Mouse (Mus musculus): ENCODE results near the gene Prkra. TPM values are rescaled to one million over a fixed set of nuclear protein-coding genes. Genes with fewer than 3 reads are reported as not detected.

Prkra gene
- polyA plus RNA-seq, 1 experiment from 2014 or later, result 111 TPM

DNA sequence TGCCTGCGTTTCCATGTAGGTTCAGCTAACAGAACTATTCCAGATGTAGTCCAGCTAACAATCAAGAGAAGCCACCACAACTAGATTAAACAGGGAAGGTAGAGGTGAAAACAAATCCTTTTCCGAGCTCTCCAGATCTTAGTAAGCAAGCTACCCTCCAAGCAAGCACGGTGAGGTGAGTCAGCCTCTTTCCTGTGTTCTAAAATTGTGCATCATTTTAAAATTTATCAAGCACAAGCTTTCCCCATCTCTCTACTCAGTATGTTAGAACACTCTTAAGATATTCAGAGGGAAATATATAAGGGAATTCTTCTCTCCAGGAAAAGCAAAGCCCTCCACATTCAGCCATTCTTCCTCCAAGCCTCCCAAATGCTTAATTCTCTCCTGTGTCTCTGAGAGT, 41.1 kb downstream of the Prkra start:
- H3K9ac ChIP-seq, result no peak overlapping the region
- no peaks in the 10 kb centered on the region for H3K9me3 ChIP-seq
- no peak for ATAC-seq (ENCODE audit: low FRiP score)
- no peaks in the 10 kb centered on the region for H3K36me3 ChIP-seq
- no peaks in the 10 kb centered on the region for H3K4me1 ChIP-seq (replicated peaks)
- H3K27me3 ChIP-seq, result no peaks in the 10 kb centered on the region
- no peak overlapping the region for H3K27ac ChIP-seq
- H3K4me3 ChIP-seq, result no peak overlapping the region
- 92% methylated on average over 3 of the region's 3 CpGs for WGBS
- H3K4me2 ChIP-seq, result no peak overlapping the region

DNA sequence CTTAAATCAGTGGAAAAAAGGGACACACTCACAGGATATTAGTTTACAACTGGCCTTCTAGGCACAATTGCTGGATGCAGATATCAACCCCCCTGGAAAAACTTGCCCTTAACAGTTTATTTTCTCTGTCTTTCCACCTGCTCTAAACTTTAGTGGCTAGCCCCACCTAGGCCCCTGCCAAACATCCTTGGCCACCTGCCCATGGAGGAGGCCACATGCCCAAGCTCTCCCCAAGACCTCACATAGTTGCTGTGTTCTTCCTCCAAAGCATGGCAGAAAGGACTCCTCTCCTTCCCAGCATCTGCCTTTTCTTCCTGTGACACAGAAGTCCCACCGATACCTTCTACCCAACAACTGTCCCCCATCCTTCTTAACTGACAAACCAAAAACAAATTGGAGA, 45.6 kb downstream of the Prkra start:
- Histone ChIP-seq H3K27me3 (no peaks in the 10 kb centered on the region), H3K4me3 (no peak overlapping the region), H3K27ac (no peak overlapping the region), H3K36me3 (no peaks in the 10 kb centered on the region), H3K9me3 (no peaks in the 10 kb centered on the region), H3K9ac (no peak overlapping the region), H3K4me1 (replicated peaks) (no peaks in the 10 kb centered on the region), H3K4me2 (no peak overlapping the region)
- WGBS, result 100% methylated on average over 1 of the region's 1 CpGs
- no peak for ATAC-seq (ENCODE audit: low FRiP score)

DNA sequence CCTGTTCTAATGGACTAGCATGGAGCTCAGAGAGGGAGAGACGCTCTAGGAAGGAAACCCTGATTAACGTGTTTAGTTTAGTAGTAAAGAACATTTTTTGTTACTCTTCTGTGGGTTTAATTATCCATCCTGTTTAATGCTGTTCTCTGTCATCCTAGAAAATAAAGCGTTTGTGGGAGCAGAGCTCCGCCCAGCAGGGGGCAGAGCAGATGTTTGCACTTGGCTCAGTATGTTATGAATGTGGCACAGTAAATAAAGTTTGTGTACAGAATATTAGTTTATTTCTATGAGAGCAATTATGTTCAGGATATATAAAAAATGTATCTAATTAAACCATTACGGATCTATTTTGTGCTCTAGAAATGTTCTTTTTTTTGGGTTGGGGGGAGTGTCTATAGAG, 48.6 kb downstream of the Prkra start:
- ATAC-seq (ENCODE audit: low FRiP score), result no peak
- H3K4me2 ChIP-seq, result no peak overlapping the region
- no peaks in the 10 kb centered on the region for H3K4me1 ChIP-seq (replicated peaks)
- H3K27ac ChIP-seq, result no peak overlapping the region
- WGBS, result 78% methylated on average over 5 of the region's 5 CpGs
- H3K36me3 ChIP-seq, result peaks cover 23% of the 10 kb centered on the region
- no peak overlapping the region for H3K4me3 ChIP-seq
- no peak overlapping the region for H3K9ac ChIP-seq
- no peaks in the 10 kb centered on the region for H3K9me3 ChIP-seq
- H3K27me3 ChIP-seq, result no peaks in the 10 kb centered on the region

- no peak overlapping the region for H3K9ac ChIP-seq
- no peak for ATAC-seq (ENCODE audit: low FRiP score)
- H3K27ac ChIP-seq, result no peak overlapping the region
- no peaks in the 10 kb centered on the region for H3K27me3 ChIP-seq
- H3K4me3 ChIP-seq, result no peak overlapping the region
- H3K36me3 ChIP-seq, result peaks cover 32% of the 10 kb centered on the region
- H3K4me2 ChIP-seq, result no peak overlapping the region
- no peaks in the 10 kb centered on the region for H3K9me3 ChIP-seq
- 90% methylated on average over 11 of the region's 11 CpGs for WGBS
- H3K4me1 ChIP-seq (replicated peaks), result no peaks in the 10 kb centered on the region
Measured at GRCm38 (mm10) chr2:76597521-76597920, 50.3 kb downstream of the Prkra start.

- Histone ChIP-seq H3K36me3 (peaks cover 53% of the 10 kb centered on the region), H3K4me2 (no peak overlapping the region)
- WGBS, result 91% methylated on average over 3 of the region's 3 CpGs
Measured at GRCm38 (mm10) chr2:76592401-76592924, 55.4 kb downstream of the Prkra start.

DNA sequence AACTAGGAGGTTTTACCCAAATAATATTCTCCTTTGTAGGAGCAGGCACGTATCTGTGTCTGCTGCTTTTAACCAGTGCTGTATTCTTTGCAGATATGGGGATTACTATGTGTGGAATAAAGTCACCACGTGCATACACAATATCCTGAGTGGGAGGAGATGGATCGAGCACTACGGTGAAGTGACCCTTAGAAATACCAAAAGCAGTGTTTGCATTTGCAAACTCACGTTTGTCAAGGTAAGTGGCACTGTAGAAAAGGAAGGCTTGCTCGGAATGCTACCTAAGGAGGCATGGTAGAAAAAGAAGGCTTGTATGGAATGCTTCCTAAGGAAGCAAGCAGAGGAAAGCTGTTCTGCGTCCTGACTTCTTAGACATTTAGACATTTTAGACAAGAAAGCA, 57.6 kb downstream of the Prkra start:
- Histone ChIP-seq H3K4me3 (no peak overlapping the region), H3K27ac (no peak overlapping the region), H3K4me1 (replicated peaks) (no peaks in the 10 kb centered on the region), H3K9ac (no peak overlapping the region), H3K4me2 (no peak overlapping the region), H3K9me3 (no peaks in the 10 kb centered on the region), H3K27me3 (no peaks in the 10 kb centered on the region), H3K36me3 (peaks cover 53% of the 10 kb centered on the region)
- 92% methylated on average over 7 of the region's 7 CpGs for WGBS
- ATAC-seq (ENCODE audit: low FRiP score), result no peak

More at GRCm38 (mm10) chr2:76592401-76592924, 55.4 kb downstream of the Prkra start:
- Histone ChIP-seq H3K27me3 (no peaks in the 10 kb centered on the region), H3K9me3 (no peaks in the 10 kb centered on the region), H3K27ac (no peak overlapping the region), H3K4me1 (replicated peaks) (no peaks in the 10 kb centered on the region), H3K9ac (no peak overlapping the region), H3K4me3 (no peak overlapping the region)
- ATAC-seq (ENCODE audit: low FRiP score), result no peak

DNA sequence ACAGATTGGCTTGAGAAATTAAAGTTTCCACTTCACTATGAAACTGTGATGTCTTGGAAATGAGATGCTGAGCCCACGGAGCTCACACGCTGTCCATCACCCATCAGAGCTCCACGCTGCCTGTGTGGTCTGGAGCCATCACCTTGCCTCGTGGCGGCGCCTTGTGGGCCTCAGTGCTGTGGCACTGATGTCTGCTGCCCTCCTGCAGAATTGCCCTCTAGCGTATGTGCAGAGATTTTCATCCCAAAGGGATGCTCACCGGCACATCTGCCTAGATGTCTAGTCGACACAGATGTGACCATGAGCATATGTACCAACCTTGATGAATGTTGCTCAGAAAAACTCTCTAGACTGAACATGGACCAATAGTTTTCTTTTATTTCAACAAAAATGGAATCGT, 60.9 kb downstream of the Prkra start:
- no peak overlapping the region for H3K4me3 ChIP-seq
- H3K9me3 ChIP-seq, result no peaks in the 10 kb centered on the region
- H3K9ac ChIP-seq, result no peak overlapping the region
- 79% methylated on average over 10 of the region's 10 CpGs for WGBS
- ATAC-seq (ENCODE audit: low FRiP score), result no peak
- no peaks in the 10 kb centered on the region for H3K27me3 ChIP-seq
- H3K4me1 ChIP-seq (replicated peaks), result no peaks in the 10 kb centered on the region
- H3K36me3 ChIP-seq, result peaks cover 52% of the 10 kb centered on the region
- no peak overlapping the region for H3K4me2 ChIP-seq
- H3K27ac ChIP-seq, result no peak overlapping the region

GRCm38 (mm10) chr2:76585090-76585489, 62.7 kb downstream of the Prkra start:
- no peak overlapping the region for H3K4me3 ChIP-seq
- ATAC-seq (ENCODE audit: low FRiP score), result no peak

More at GRCm38 (mm10) chr2:76585090-76585489, 62.7 kb downstream of the Prkra start:
- Histone ChIP-seq H3K4me1 (replicated peaks) (no peaks in the 10 kb centered on the region), H3K4me2 (no peak overlapping the region), H3K27me3 (no peaks in the 10 kb centered on the region), H3K9me3 (no peaks in the 10 kb centered on the region), H3K9ac (no peak overlapping the region), H3K36me3 (peaks cover 41% of the 10 kb centered on the region), H3K27ac (no peak overlapping the region)
- 94% methylated on average over 13 of the region's 13 CpGs for WGBS

Other genes with a start within 250 kb of the Prkra start
- gene Osbpl6, start 241.5 kb downstream of the Prkra start, polyA plus RNA-seq (2015; fragmentation: Nextera tagmentation; extraction: Ambion mirVana), result 24.2 and 27.7 TPM in 2 replicates
- gene Pjvk, start 461 bp upstream of the Prkra start, polyA plus RNA-seq (2015; fragmentation: Nextera tagmentation; extraction: Ambion mirVana), result 0.55 and 0.74 TPM in 2 replicates
- 18.8 and 22.4 TPM in 2 replicates for gene Fkbp7, start 25.1 kb upstream of the Prkra start, polyA plus RNA-seq (2015; fragmentation: Nextera tagmentation; extraction: Ambion mirVana)
- 6.4 and 9.2 TPM in 2 replicates for gene Plekha3, start 27.3 kb upstream of the Prkra start, polyA plus RNA-seq (2015; fragmentation: Nextera tagmentation; extraction: Ambion mirVana)